Mouse (Mus musculus) MEL (cell line): ENCODE measurements around the gene Pacsin1. TPM values are rescaled to one million over a fixed set of nuclear protein-coding genes. Genes with fewer than 3 reads are reported as not detected.

Source experiments
- DNase-seq: peaks from one replicate; pipeline ENCODE4 v3.0.0; 2011; ENCODE audit warnings: low read depth, low spot score
- H3K27ac ChIP-seq: 2 replicates; pipeline ENCODE4 v1.5.1; 2012; ENCODE audit warnings: low read depth, mild to moderate bottlenecking, control low read depth, low read length, moderate library complexity; ENCODE audit not compliant: control insufficient read depth
- H3K27me3 ChIP-seq, 2 experiments: fragments of 150-350 bp in 1 of 2; sonication (generic) in 1 of 2; 2 replicates each; pipeline ENCODE4 v1.6.1; 2012; ENCODE audit warnings: low read length in 2 of 2, mild to moderate bottlenecking in 2 of 2, improper control_type of control experiment in 1 of 2, moderate library complexity in 1 of 2; ENCODE audit not compliant: insufficient read depth in 2 of 2, control insufficient read depth in 1 of 2
- H3K36me3 ChIP-seq, 2 experiments: 2 replicates each; pipeline ENCODE4 v1.6.1; 2012 to 2014; ENCODE audit warnings: low read length in 2 of 2, improper control_type of control experiment in 1 of 2, inconsistent platforms in 1 of 2, mild to moderate bottlenecking in 1 of 2; ENCODE audit not compliant: insufficient read depth in 2 of 2, control insufficient read depth in 1 of 2
- H3K4me1 ChIP-seq, 2 experiments: fragments of 150-350 bp in 1 of 2; sonication (generic) in 1 of 2; 2 replicates each; pipeline ENCODE4 v1.6.1; 2012; ENCODE audit warnings: low read length in 2 of 2, improper control_type of control experiment in 1 of 2, mild to moderate bottlenecking in 1 of 2; ENCODE audit not compliant: insufficient read depth in 2 of 2, control insufficient read depth in 1 of 2
- H3K4me3 ChIP-seq, 2 experiments: fragments of 150-350 bp in 1 of 2; sonication (generic) in 1 of 2; 2 replicates each; pipeline ENCODE4 v1.5.1; 2012; ENCODE audit warnings: low read depth in 2 of 2, low read length in 2 of 2, mild to moderate bottlenecking in 2 of 2, moderate library complexity in 2 of 2, control low read depth in 1 of 2, improper control_type of control experiment in 1 of 2; ENCODE audit not compliant: control insufficient read depth in 1 of 2, insufficient read depth in 1 of 2
- H3K79me2 ChIP-seq: 2 replicates; pipeline ENCODE4 v1.6.1; 2012; ENCODE audit warnings: mild to moderate bottlenecking, low read length, moderate library complexity; ENCODE audit not compliant: control insufficient read depth, poor library complexity, insufficient read depth
- H3K9ac ChIP-seq: 2 replicates; pipeline ENCODE4 v1.6.1; 2012; ENCODE audit warnings: low read depth, mild to moderate bottlenecking, control low read depth, low read length, moderate library complexity; ENCODE audit not compliant: control insufficient read depth, poor library complexity, severe bottlenecking
- H3K9me3 ChIP-seq: fragments of 150-350 bp; sonication (generic); replicated peaks from 2 replicates; pipeline ENCODE4 v1.6.1; 2012; ENCODE audit warnings: mild to moderate bottlenecking, low read length, improper control_type of control experiment, moderate library complexity; ENCODE audit not compliant: insufficient read depth
- BHLHE40 ChIP-seq: IDR thresholded peaks from 2 replicates; pipeline ENCODE4 v1.6.1; 2012; ENCODE audit warnings: low read depth, mild to moderate bottlenecking, inconsistent platforms, low read length, improper control_type of control experiment, borderline replicate concordance
- CHD1 ChIP-seq: IDR thresholded peaks from 2 replicates; pipeline ENCODE4 v1.6.1; 2012; ENCODE audit warnings: low read depth, mild to moderate bottlenecking, inconsistent platforms, low read length, improper control_type of control experiment
- ELF1 ChIP-seq: IDR thresholded peaks from 2 replicates; pipeline ENCODE4 v1.6.1; 2014; ENCODE audit warnings: low read depth, mild to moderate bottlenecking, inconsistent platforms, low read length, improper control_type of control experiment, moderate library complexity
- EP300 ChIP-seq, 2 experiments: IDR thresholded peaks; 2 replicates each; pipeline ENCODE4 v1.6.1; 2011; ENCODE audit warnings: improper control_type of control experiment in 2 of 2, low read length in 2 of 2, low read depth in 1 of 2, mild to moderate bottlenecking in 1 of 2
- ETS1 ChIP-seq: IDR thresholded peaks from 2 replicates; pipeline ENCODE4 v1.6.1; 2012; ENCODE audit warnings: low read depth, mild to moderate bottlenecking, inconsistent platforms, low read length, improper control_type of control experiment, moderate library complexity
- GABPA ChIP-seq: IDR thresholded peaks from 2 replicates; pipeline ENCODE4 v1.6.1; 2012; ENCODE audit warnings: low read depth, mild to moderate bottlenecking, inconsistent platforms, low read length, improper control_type of control experiment, moderate library complexity
- HCFC1 ChIP-seq: IDR thresholded peaks from 2 replicates; pipeline ENCODE4 v1.6.1; 2012; ENCODE audit warnings: low read depth, mild to moderate bottlenecking, inconsistent platforms, low read length, improper control_type of control experiment, moderate library complexity
- JUND ChIP-seq: IDR thresholded peaks from 2 replicates; pipeline ENCODE4 v1.6.1; 2011; ENCODE audit warnings: low read depth, mild to moderate bottlenecking, improper control_type of control experiment, low read length
- KAT2A ChIP-seq: conservative IDR thresholded peaks from 2 replicates; pipeline ENCODE4 v1.6.1; 2012; ENCODE audit warnings: low read depth, low read length, improper control_type of control experiment, inconsistent platforms
- MAFK ChIP-seq: IDR thresholded peaks from 2 replicates; pipeline ENCODE4 v1.6.1; 2011; ENCODE audit warnings: low read depth, mild to moderate bottlenecking, low read length, improper control_type of control experiment, borderline replicate concordance
- MAX ChIP-seq: IDR thresholded peaks from 2 replicates; pipeline ENCODE4 v1.6.1; 2011; ENCODE audit warnings: low read length, improper control_type of control experiment
- MAZ ChIP-seq: IDR thresholded peaks from 2 replicates; pipeline ENCODE4 v1.6.1; 2012; ENCODE audit warnings: low read depth, mild to moderate bottlenecking, inconsistent platforms, low read length, improper control_type of control experiment
- MEF2A ChIP-seq: IDR thresholded peaks from 2 replicates; pipeline ENCODE4 v1.6.1; 2014; ENCODE audit warnings: low read depth, mild to moderate bottlenecking, inconsistent platforms, low read length, improper control_type of control experiment; ENCODE audit not compliant: poor library complexity, insufficient replicate concordance, severe bottlenecking; ENCODE audit errors: extremely low read depth
- MXI1 ChIP-seq: IDR thresholded peaks from 2 replicates; pipeline ENCODE4 v1.6.1; 2011; ENCODE audit warnings: mild to moderate bottlenecking, low read depth, low read length, improper control_type of control experiment
- MYB ChIP-seq: IDR thresholded peaks from 2 replicates; pipeline ENCODE4 v1.6.1; 2011; ENCODE audit warnings: mild to moderate bottlenecking, low read depth, low read length, improper control_type of control experiment
- POLR2A ChIP-seq, 2 experiments: IDR thresholded peaks; 2 replicates each; pipeline ENCODE4 v1.6.1; 2011 to 2012; ENCODE audit warnings: low read length in 2 of 2, mild to moderate bottlenecking in 2 of 2, control low read depth in 1 of 2, improper control_type of control experiment in 1 of 2, low read depth in 1 of 2, moderate library complexity in 1 of 2; ENCODE audit not compliant: control insufficient read depth in 1 of 2, insufficient read depth in 1 of 2, poor library complexity in 1 of 2
- POLR2AphosphoS2 ChIP-seq: IDR thresholded peaks from 2 replicates; pipeline ENCODE4 v1.6.1; 2011; ENCODE audit warnings: low read length, improper control_type of control experiment
- RAD21 ChIP-seq: IDR thresholded peaks from 2 replicates; pipeline ENCODE4 v1.6.1; 2011; ENCODE audit warnings: mild to moderate bottlenecking, low read depth, low read length, improper control_type of control experiment
- RCOR1 ChIP-seq: IDR thresholded peaks from 2 replicates; pipeline ENCODE4 v1.6.1; 2012; ENCODE audit warnings: low read depth, mild to moderate bottlenecking, inconsistent platforms, low read length, improper control_type of control experiment
- SIN3A ChIP-seq: IDR thresholded peaks from 2 replicates; pipeline ENCODE4 v1.6.1; 2012; ENCODE audit warnings: low read length, improper control_type of control experiment, inconsistent platforms
- SMC3 ChIP-seq: IDR thresholded peaks from 2 replicates; pipeline ENCODE4 v1.6.1; 2011; ENCODE audit warnings: low read depth, low read length, improper control_type of control experiment
- TAL1 ChIP-seq: IDR thresholded peaks from 2 replicates; pipeline ENCODE4 v1.6.1; 2012; ENCODE audit warnings: mild to moderate bottlenecking, inconsistent platforms, low read length, moderate library complexity, mixed read lengths
- TCF12 ChIP-seq: IDR thresholded peaks from 2 replicates; pipeline ENCODE4 v1.6.1; 2014; ENCODE audit warnings: low read depth, mild to moderate bottlenecking, inconsistent platforms, low read length, improper control_type of control experiment, moderate library complexity
- USF1 ChIP-seq: IDR thresholded peaks from 2 replicates; pipeline ENCODE4 v1.6.1; 2014; ENCODE audit warnings: low read depth, mild to moderate bottlenecking, inconsistent platforms, low read length, improper control_type of control experiment, moderate library complexity
- ZC3H11A ChIP-seq: IDR thresholded peaks from 2 replicates; pipeline ENCODE4 v1.6.1; 2012; ENCODE audit warnings: low read depth, mild to moderate bottlenecking, inconsistent platforms, low read length, improper control_type of control experiment
- ZNF384 ChIP-seq: IDR thresholded peaks from 2 replicates; pipeline ENCODE4 v1.6.1; 2012; ENCODE audit warnings: low read depth, mild to moderate bottlenecking, inconsistent platforms, low read length, improper control_type of control experiment
- polyA plus RNA-seq, 2 experiments: library from polyadenylated mRNA; stranded (reverse) in 1 of 2; unstranded in 1 of 2; fragments of >175 nt in 1 of 2; fragments of >200 nt in 1 of 2; gene quantifications; 2 replicates each; pipeline versions ENCODE4 v1.2.1 to v1.2.4; 2012; ENCODE audit warnings: low replicate concordance in 2 of 2, low read depth in 1 of 2; ENCODE audit not compliant: insufficient read length in 2 of 2, insufficient read depth in 1 of 2, missing spikeins in 1 of 2
- total RNA-seq: library from RNA; depleted of rRNA; stranded (reverse); fragments of 300-350 nt; gene quantifications from 2 replicates; pipeline ENCODE4 v1.2.3, GENCODE M21; 2012

Gene Pacsin1
- total and polyA plus RNA-seq, 3 experiments: 0.17 TPM; not detected in 2

DNA sequence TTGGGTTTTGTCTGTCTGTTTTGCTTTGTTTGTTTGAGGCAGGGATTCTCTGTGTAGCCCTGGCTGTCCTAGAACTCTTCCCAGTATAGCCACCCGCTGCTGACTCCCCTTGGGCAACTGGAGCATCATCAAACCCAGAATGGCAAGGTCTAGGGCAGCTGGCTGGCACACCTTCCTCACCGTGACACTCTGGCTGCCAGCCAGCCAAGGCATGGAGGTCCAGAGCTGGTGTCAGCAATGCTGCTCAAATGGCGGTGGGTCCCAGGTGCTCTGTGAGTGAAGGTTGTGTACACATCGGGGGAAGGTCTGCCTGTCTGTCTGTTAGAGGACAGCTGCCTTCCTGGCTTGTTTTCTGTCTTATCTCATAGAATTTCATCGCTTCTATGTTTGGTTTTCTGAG, 76.8 kb downstream of the Pacsin1 start (continued):
- TF ChIP-seq USF1 (no peak), RCOR1 (no peak)

DNA sequence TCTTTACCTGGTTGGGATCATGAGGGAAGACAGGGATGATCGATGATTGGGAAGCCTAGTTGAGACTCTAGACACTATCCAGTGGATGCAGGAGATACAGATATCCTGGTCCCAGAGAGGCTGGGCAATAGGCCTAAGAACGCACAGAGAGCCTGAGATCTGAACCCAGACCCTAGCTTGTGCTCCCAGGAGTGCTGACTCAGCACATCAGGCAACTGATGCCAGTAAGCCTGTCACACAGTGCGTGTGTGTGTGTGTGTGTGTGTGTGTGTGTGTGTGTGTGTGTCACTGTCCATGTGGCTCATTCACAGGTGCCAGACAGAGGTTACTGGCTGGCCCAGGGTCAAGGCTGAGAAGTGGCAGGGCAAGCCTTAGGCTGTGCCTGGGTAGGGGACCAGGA, 77.4 kb downstream of the Pacsin1 start:
- no peak overlapping the region for H3K27ac ChIP-seq
- no peak overlapping the region for H3K4me3 ChIP-seq
- H3K36me3 ChIP-seq: peaks cover 0 to 9% of the 10 kb centered on the region in 2 experiments; a peak in 2 of 4 replicates
- H3K9ac ChIP-seq: no peak overlapping the region
- TF ChIP-seq EP300 (IDR thresholded peaks at IDR 0.05; ENCODE audit: low read depth in 1 of 2, low read length in 2 of 2) (no peak), MAFK (peak; percentile 93), ELF1 (no peak)
- TF ChIP-seq, all 39 proteins: peak for 1
- Histone ChIP-seq H3K9me3 (no peaks in the 10 kb centered on the region), H3K27me3 (no peaks in the 10 kb centered on the region), H3K79me2 (no peaks in the 10 kb centered on the region), H3K4me1 (peaks cover 3 to 28% of the 10 kb centered on the region in 2 experiments)
- no peak for DNase-seq

DNA sequence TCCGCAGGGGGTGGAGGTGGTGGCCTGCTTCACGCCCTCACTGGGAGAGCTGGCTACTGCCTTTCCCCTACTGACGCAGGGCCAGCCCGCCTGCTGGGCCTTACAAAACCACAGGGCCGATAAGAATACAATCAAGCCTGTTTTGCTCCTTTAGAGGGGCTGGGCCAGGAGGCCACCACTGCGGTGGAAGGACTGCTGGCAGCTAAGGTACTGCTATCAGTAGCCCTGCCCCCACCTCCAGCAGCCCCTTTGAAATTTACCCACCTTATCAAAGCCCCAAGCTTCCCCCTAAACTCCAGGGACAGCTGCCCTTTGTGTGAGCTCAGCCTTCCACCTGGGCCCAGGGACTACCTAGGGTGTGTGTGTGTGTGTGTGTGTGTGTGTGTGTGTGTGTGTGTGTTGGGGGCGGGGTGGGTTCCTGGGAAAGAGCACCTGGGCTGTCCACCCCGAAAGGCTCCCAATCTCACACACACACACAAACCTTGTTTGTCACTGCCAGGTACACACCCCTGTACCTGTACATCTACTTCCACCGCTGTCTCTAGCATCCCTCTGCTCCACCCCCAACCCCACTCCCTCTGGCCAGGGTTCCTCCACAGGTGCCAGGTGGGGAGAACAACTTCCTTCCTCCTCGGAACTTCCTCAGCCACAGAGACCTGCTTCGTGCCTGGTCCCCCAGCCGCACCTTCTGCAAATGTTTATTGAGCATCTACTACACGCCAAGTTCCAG, 79.2 kb downstream of the Pacsin1 start:
- H3K4me1 ChIP-seq: peaks cover 3 to 28% of the 10 kb centered on the region in 2 experiments
- peaks cover 0 to 9% of the 10 kb centered on the region in 2 experiments; a peak in 2 of 4 replicates for H3K36me3 ChIP-seq
- H3K27ac ChIP-seq: no peak overlapping the region
- H3K4me3 ChIP-seq: no peak overlapping the region
- H3K9ac ChIP-seq: no peak overlapping the region
- peak; percentile 78 for DNase-seq
- H3K9me3 ChIP-seq: no peaks in the 10 kb centered on the region
- no peaks in the 10 kb centered on the region for H3K27me3 ChIP-seq
- no peaks in the 10 kb centered on the region for H3K79me2 ChIP-seq
- TF ChIP-seq MYB (no peak), ZC3H11A (no peak), MEF2A (no peak), POLR2AphosphoS2 (no peak), USF1 (no peak), RCOR1 (peak; percentile 78), BHLHE40 (peak; percentile 41; the same call in 1 of the 2 replicates), JUND (no peak), SIN3A (peak; percentile 68; the same call in 1 of the 2 replicates), MXI1 (no peak; the same call in 1 of the 2 replicates), POLR2A (IDR thresholded peaks at IDR 0.05; ENCODE audit: control insufficient read depth in 1 of 2, insufficient read depth in 1 of 2, low read depth in 1 of 2, low read length in 2 of 2, poor library complexity in 1 of 2) (no peak), MAX (0 out of 2 replicates have a peak, but pooled peaks have one; percentile 39), GABPA (no peak), KAT2A (no peak), TAL1 (peak; percentile 14; the same call in 1 of the 2 replicates), ELF1 (0 out of 2 replicates have a peak, but pooled peaks have one; percentile 37), RAD21 (no peak), EP300 (IDR thresholded peaks at IDR 0.05; ENCODE audit: low read depth in 1 of 2, low read length in 2 of 2) (peak; percentile 56 to 70), ETS1 (peak; percentile 65; the same call in 1 of the 2 replicates), CHD1 (no peak), ZNF384 (no peak), MAFK (peak; percentile 22; the same call in 1 of the 2 replicates), SMC3 (0 out of 2 replicates have a peak, but pooled peaks have one; percentile 10), TCF12 (peak; percentile 63), HCFC1 (0 out of 2 replicates have a peak, but pooled peaks have one; percentile 17), MAZ (peak; percentile 74; the same call in 1 of the 2 replicates)
